Mouse (Mus musculus) left cerebral cortex, adult 2 months (tissue): ENCODE measurements around the gene Crygs. TPM values are rescaled to one million over a fixed set of nuclear protein-coding genes. Genes with fewer than 3 reads are reported as not detected.

Source experiments
- DNase-seq, 2 experiments: peaks; one replicate each; pipeline ENCODE4 v3.0.0; 2021 to 2022; ENCODE audit warnings: low spot score in 2 of 2, mixed read lengths in 1 of 2; ENCODE audit errors: extremely low spot score in 1 of 2
- H3K27ac ChIP-seq: fragments of 200-600 bp; 2 replicates; pipeline ENCODE4 v1.8.1; 2022
- H3K4me3 ChIP-seq: fragments of 200-600 bp; 2 replicates; pipeline ENCODE4 v1.8.1; 2022
- CTCF ChIP-seq: fragments of 200-600 bp; IDR thresholded peaks from 2 replicates; pipeline ENCODE4 v1.8.1; 2022; ENCODE audit warnings: antibody characterized with exemption, mild to moderate bottlenecking, moderate library complexity
- intact Hi-C: fragments of 180-260 bp; cut with DNase I; formaldehyde crosslinking; loops from one replicate; pipeline ENCODE4 v1.15.1; 2025
- long read RNA-seq, 2 experiments: library from polyadenylated mRNA; stranded (forward); transcript quantifications; one replicate each; pipeline ENCODE4 v2.0.0; 2021; ENCODE audit warnings: borderline mapping rate in 2 of 2
- total RNA-seq, 2 experiments: library from RNA; stranded (reverse); gene quantifications; 2 replicates each; pipeline ENCODE4 v1.2.3; 2021

The Crygs gene
- total RNA-seq: not detected
- long read RNA-seq, experiment 1: 0 reads
- long read RNA-seq, experiment 2: 0 reads

GRCm38 (mm10) chr16:22811477-22811876 lies at the start of gene Crygs:
Gene Crygs (minus strand): TSS chr16:22811577.
- no peak for TF ChIP-seq CTCF
- Histone ChIP-seq H3K4me3 (no peak within 1 kb of the TSS), H3K27ac (no peak within 1 kb of the TSS)
- DNase-seq: no peak
- intact Hi-C loops: no loop called here

GRCm38 (mm10) chr16:22857431-22858113 lies 46.2 kb upstream of the Crygs start, which contains the start of the genes Tbccd1 and Dnajb11:
Gene Tbccd1 (minus strand): TSS chr16:22857669.
Gene Dnajb11 (plus strand): TSS chr16:22857845.
- intact Hi-C loops: loop anchor here (5.0 kb wide), 2 partner anchors 250 to 270 kb away; partner anchors contain the start of genes Eif4a2 and Rfc4
- H3K27ac ChIP-seq: peak within 1 kb of the TSS; percentile 87
- H3K4me3 ChIP-seq: peak within 1 kb of the TSS; percentile 97
- TF ChIP-seq CTCF: no peak
- DNase-seq: peak; percentile 99 to 100

- TF ChIP-seq CTCF: no peak
- Histone ChIP-seq H3K27ac (peak overlapping the region; percentile 74; the same call in 1 of the 2 replicates), H3K4me3 (peak overlapping the region; percentile 71)
- intact Hi-C loops: loop anchor here (5.0 kb wide), 2 partner anchors 251 to 271 kb away; partner anchors contain the start of genes Eif4a2 and Rfc4
- no peak for DNase-seq
Measured at GRCm38 (mm10) chr16:22856773-22857172, 45.4 kb upstream of the Crygs start.

- intact Hi-C loops: no loop called here
- H3K4me3 ChIP-seq: no peak overlapping the region
- H3K27ac ChIP-seq: no peak overlapping the region
- TF ChIP-seq CTCF: no peak
- DNase-seq: no peak
Measured at GRCm38 (mm10) chr16:22852709-22853108, 41.3 kb upstream of the Crygs start.

GRCm38 (mm10) chr16:22848331-22848730 lies 37.0 kb upstream of the Crygs start:
- intact Hi-C loops: no loop called here
- no peak overlapping the region for H3K4me3 ChIP-seq
- no peak overlapping the region for H3K27ac ChIP-seq
- DNase-seq: no peak
- TF ChIP-seq CTCF: no peak

- intact Hi-C loops: no loop called here
- no peak for DNase-seq
- H3K27ac ChIP-seq: no peak overlapping the region
- no peak overlapping the region for H3K4me3 ChIP-seq
- no peak for TF ChIP-seq CTCF
Measured at GRCm38 (mm10) chr16:22847686-22848085, 36.3 kb upstream of the Crygs start.

- Histone ChIP-seq H3K4me3 (no peak overlapping the region), H3K27ac (no peak overlapping the region)
- DNase-seq: no peak
- TF ChIP-seq CTCF: no peak
- intact Hi-C loops: no loop called here
Measured at GRCm38 (mm10) chr16:22845481-22845880, 34.1 kb upstream of the Crygs start.

GRCm38 (mm10) chr16:22844834-22845233 lies 33.5 kb upstream of the Crygs start:
- intact Hi-C loops: no loop called here
- DNase-seq: no peak
- Histone ChIP-seq H3K27ac (peak overlapping the region; percentile 68), H3K4me3 (peak overlapping the region; percentile 83)
- TF ChIP-seq CTCF: no peak

GRCm38 (mm10) chr16:22844061-22844801 lies 32.9 kb upstream of the Crygs start:
- no peak for TF ChIP-seq CTCF
- peak; percentile 70 to 77 for DNase-seq
- intact Hi-C loops: no loop called here
- peak overlapping the region; percentile 83 for H3K4me3 ChIP-seq
- peak overlapping the region; percentile 83 for H3K27ac ChIP-seq

- intact Hi-C loops: no loop called here
- Histone ChIP-seq H3K4me3 (no peak overlapping the region), H3K27ac (no peak overlapping the region)
- no peak for DNase-seq
- no peak for TF ChIP-seq CTCF
Measured at GRCm38 (mm10) chr16:22842871-22843270, 31.5 kb upstream of the Crygs start.

GRCm38 (mm10) chr16:22839146-22839857 lies 27.9 kb upstream of the Crygs start:
- intact Hi-C loops: no loop called here
- TF ChIP-seq CTCF: no peak
- Histone ChIP-seq H3K27ac (0 out of 2 replicates have a peak overlapping the region, but pooled peaks have one; percentile 62), H3K4me3 (no peak overlapping the region)
- DNase-seq: no peak
